Mouse (Mus musculus) cerebellum, adult 2 months (tissue): ENCODE data around the gene Sdk2.

Experiments
- CTCF ChIP-seq: fragments of 200-500 bp; IDR thresholded peaks from 2 replicates; pipeline ENCODE4 v1.5.1; 2011; ENCODE audit warnings: low read depth, mild to moderate bottlenecking, control low read depth, low read length, moderate library complexity, borderline replicate concordance; ENCODE audit not compliant: insufficient read depth
- POLR2A ChIP-seq: fragments of 200-500 bp; IDR thresholded peaks from 2 replicates; pipeline ENCODE4 v1.6.1; 2011; ENCODE audit warnings: low read length, control low read depth, borderline replicate concordance; ENCODE audit not compliant: insufficient read depth

- TF ChIP-seq CTCF, result no peak
- no peak for TF ChIP-seq POLR2A
These were observed 329.3 kb downstream of the Sdk2 start for GRCm38 (mm10) chr11:113737553-113737854.
